ENCODE assay signal across 9 mouse cellular contexts in genomic region chr13:21253986-21254385, GRCm38 (mm10). TPM values are rescaled to one million over a fixed set of nuclear protein-coding genes. Genes with fewer than 3 reads are reported as not detected.
DNase-seq lines count a peak whose midpoint lies in the region; ATAC-seq and TF ChIP-seq lines count a peak whose summit lies in the region.
"Had no signal": no experiment of that assay in that cellular context is flagged by ENCODE, and none has a peak within 500 bp of the region (broad histone marks: within the 10 kb centered on the region; RNA-seq: fewer than 3 reads in every experiment).

No protein-coding gene starts in this region.

- peak; percentile 43 for DNase-seq in kidney, postnatal 4 days
- DNase-seq in kidney, adult 2 months = no peak
- DNase-seq in cerebellum, adult 18-20 months = peak; percentile 46 to 70
- DNase-seq in forebrain, postnatal 0 days = peak; percentile 92
- peak; percentile 63 to 65 for DNase-seq in left cerebral cortex, adult 2 months (ENCODE audit: extremely low spot score in 1 of 2, low spot score in 2 of 2)
- DNase-seq in midbrain, postnatal 0 days (ENCODE audit: low spot score) = peak; percentile 82
- no peak for DNase-seq in thymus, postnatal 25 days

- intact Hi-C loops in left cerebral cortex, adult 2 months (cut with DNase I) = no loop called here

- no peaks in the 10 kb centered on the region for H3K9me3 ChIP-seq in forebrain, postnatal 0 days (ENCODE audit: low read length)
- no peaks in the 10 kb centered on the region for H3K9me3 ChIP-seq in midbrain, postnatal 0 days (ENCODE audit: low read length)

- no peak for TF ChIP-seq POLR2A in kidney, adult 2 months (IDR thresholded peaks at IDR 0.05; ENCODE audit: low read depth, low read length)

- H3K27ac ChIP-seq in kidney, adult 2 months (ENCODE audit: insufficient read depth, low read depth, low read length) = no peak overlapping the region
- peak overlapping the region; percentile 77 for H3K27ac ChIP-seq in forebrain, postnatal 0 days (ENCODE audit: low read depth, low read length)
- H3K27ac ChIP-seq in left cerebral cortex, adult 2 months = no peak overlapping the region
- peak overlapping the region; percentile 62 for H3K27ac ChIP-seq in midbrain, postnatal 0 days (ENCODE audit: low read depth, low read length)

- H3K4me2 ChIP-seq in forebrain, postnatal 0 days (ENCODE audit: low read depth) = peak overlapping the region; percentile 57
- peak overlapping the region; percentile 58 for H3K4me2 ChIP-seq in midbrain, postnatal 0 days (ENCODE audit: low read depth, low read length, poor library complexity, severe bottlenecking)

- peaks cover 4% of the 10 kb centered on the region for H3K27me3 ChIP-seq in kidney, adult 2 months (replicated peaks; ENCODE audit: control insufficient read depth, insufficient read depth, low read length)
- no peaks in the 10 kb centered on the region for H3K27me3 ChIP-seq in forebrain, postnatal 0 days (ENCODE audit: insufficient read depth, low read length)
- peaks cover 6% of the 10 kb centered on the region; the same call in 1 of the 2 replicates for H3K27me3 ChIP-seq in midbrain, postnatal 0 days (ENCODE audit: insufficient read depth, low read length)

- peak; percentile 94 for ATAC-seq in forebrain, postnatal 0 days
- ATAC-seq in midbrain, postnatal 0 days (ENCODE audit: low FRiP score) = peak; percentile 92
- no peak for ATAC-seq in CD4-positive, CD25-positive, alpha-beta regulatory T cell, adult 4 months

- no peaks in the 10 kb centered on the region for H3K4me1 ChIP-seq in kidney, adult 2 months (ENCODE audit: control insufficient read depth, insufficient read depth, low read length)
- H3K4me1 ChIP-seq in forebrain, postnatal 0 days (ENCODE audit: insufficient read depth) = no peaks in the 10 kb centered on the region
- H3K4me1 ChIP-seq in midbrain, postnatal 0 days (ENCODE audit: insufficient read depth, low read length) = no peaks in the 10 kb centered on the region

- H3K4me3 ChIP-seq in kidney, adult 2 months (ENCODE audit: insufficient read depth, low read depth, low read length) = no peak overlapping the region
- H3K4me3 ChIP-seq in forebrain, postnatal 0 days (ENCODE audit: low read depth, low read length) = peak overlapping the region; percentile 57
- peak overlapping the region; percentile 60 for H3K4me3 ChIP-seq in left cerebral cortex, adult 2 months
- peak overlapping the region; percentile 55 for H3K4me3 ChIP-seq in midbrain, postnatal 0 days (ENCODE audit: low read depth, low read length)

- H3K9ac ChIP-seq in forebrain, postnatal 0 days = peak overlapping the region; percentile 58
- H3K9ac ChIP-seq in midbrain, postnatal 0 days (replicated peaks; ENCODE audit: low read length, poor library complexity, severe bottlenecking) = peak overlapping the region; percentile 60

- H3K36me3 ChIP-seq in kidney, adult 2 months (ENCODE audit: control insufficient read depth, insufficient read depth, low read length) = no peaks in the 10 kb centered on the region
- no peaks in the 10 kb centered on the region for H3K36me3 ChIP-seq in forebrain, postnatal 0 days (ENCODE audit: insufficient read depth)
- no peaks in the 10 kb centered on the region for H3K36me3 ChIP-seq in midbrain, postnatal 0 days (ENCODE audit: insufficient read depth, low read length)

- no peak for TF ChIP-seq CTCF in kidney, adult 2 months (conservative IDR thresholded peaks at IDR 0.05; ENCODE audit: insufficient read depth, insufficient read length, low read depth, low read length)
- TF ChIP-seq CTCF in forebrain, postnatal 0 days (IDR thresholded peaks at IDR 0.05; ENCODE audit: low read depth) = no peak
- TF ChIP-seq CTCF in left cerebral cortex, adult 2 months (IDR thresholded peaks at IDR 0.05) = no peak
- no peak for TF ChIP-seq CTCF in midbrain, postnatal 0 days (IDR thresholded peaks at IDR 0.05)

- WGBS in kidney, adult 2 months = 13% methylated on average over 16 of the region's 16 CpGs
- WGBS in forebrain, postnatal 0 days = 1% methylated on average over 16 of the region's 16 CpGs
- WGBS in midbrain, postnatal 0 days = 2% methylated on average over 16 of the region's 16 CpGs

RNA-seq across cellular contexts. Expression of gene Gpx5, which starts 38.5 kb away (rescaled TPM):
- polyA plus RNA-seq in kidney, adult 2 months (2012; rRNA removed) = not detected in 2 replicates
- not detected in 2 replicates for total RNA-seq in forebrain, postnatal 0 days (2014; rRNA removed)
- polyA plus RNA-seq in forebrain, postnatal 0 days (2015; fragmentation: Nextera tagmentation; extraction: Ambion mirVana) = not detected in 2 replicates
- total RNA-seq in left cerebral cortex, adult 2 months (2021) = not detected
- total RNA-seq in midbrain, postnatal 0 days (2014; rRNA removed) = not detected in 2 replicates
- not detected in 2 replicates for polyA plus RNA-seq in midbrain, postnatal 0 days (2015; fragmentation: Nextera tagmentation; extraction: Ambion mirVana)
- not detected for polyA plus RNA-seq in CD4-positive, CD25-positive, alpha-beta regulatory T cell, adult 4 months (2017; shearing (Covaris generic))
- polyA plus RNA-seq: spleen, adult 2 months had no signal

RNA-seq across cellular contexts. Expression of gene Gpx6, which starts 57.9 kb away (rescaled TPM):
- polyA plus RNA-seq in kidney, adult 2 months (2012; rRNA removed) = 24.6 and 28.9 TPM in 2 replicates
- total RNA-seq in forebrain, postnatal 0 days (2014; rRNA removed) = 0.15 TPM in 1 of 2 replicates, not detected in the other
- polyA plus RNA-seq in forebrain, postnatal 0 days (2015; fragmentation: Nextera tagmentation; extraction: Ambion mirVana) = 0.11 and 0.14 TPM in 2 replicates
- total RNA-seq in left cerebral cortex, adult 2 months (2021) = not detected
- total RNA-seq in midbrain, postnatal 0 days (2014; rRNA removed) = not detected in 2 replicates
- 0.26 and 0.58 TPM in 2 replicates for polyA plus RNA-seq in midbrain, postnatal 0 days (2015; fragmentation: Nextera tagmentation; extraction: Ambion mirVana)
- not detected for polyA plus RNA-seq in CD4-positive, CD25-positive, alpha-beta regulatory T cell, adult 4 months (2017; shearing (Covaris generic))
- polyA plus RNA-seq: spleen, adult 2 months had no signal

Comparison
In these comparisons a context has a peak if more than half of its experiments do, and no peak if none do; other contexts are left out.
1. DNase-seq: peak in kidney, postnatal 4 days (2 of 2), cerebellum, adult 18-20 months (2 of 2), forebrain, postnatal 0 days (single experiment), left cerebral cortex, adult 2 months (2 of 2) and midbrain, postnatal 0 days (single experiment); none in kidney, adult 2 months (single experiment) and thymus, postnatal 25 days (single experiment).
2. H3K27ac ChIP-seq: peak in forebrain, postnatal 0 days (single experiment) and midbrain, postnatal 0 days (single experiment); none in kidney, adult 2 months (single experiment) and left cerebral cortex, adult 2 months (single experiment).
3. RNA of gene Gpx6, which starts 57.9 kb away (polyA plus RNA-seq): 24.6 to 28.9 TPM in kidney, adult 2 months; 0.26 to 0.58 TPM in midbrain, postnatal 0 days, not detected in CD4-positive, CD25-positive, alpha-beta regulatory T cell, adult 4 months and 0.11 to 0.14 TPM in forebrain, postnatal 0 days; every median in the first group is over 10 times any median in the second.